Comparison of ENCODE assay signal across 14 mouse cellular contexts in the genomic region with DNA sequence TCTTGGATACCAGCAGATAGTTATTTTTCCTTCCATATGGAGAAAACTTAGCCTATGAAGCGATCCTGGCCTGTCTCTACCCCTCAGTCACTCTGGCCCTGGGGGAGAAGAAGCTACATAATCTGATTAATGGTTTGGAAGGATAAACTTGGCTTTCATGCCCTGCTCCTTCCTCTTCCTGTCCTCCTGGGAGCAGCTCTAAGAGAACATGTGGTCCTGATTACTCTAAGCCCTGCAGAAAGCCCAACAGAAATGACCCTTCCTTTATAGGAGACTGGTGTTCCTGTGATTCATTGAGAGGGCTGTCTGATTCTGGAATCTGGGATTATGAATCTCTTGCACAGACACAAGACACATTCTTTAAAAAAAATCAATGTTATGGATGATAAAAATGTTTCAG.
A peak's percentile ranks its signal among the peaks of the same experiment; 100 is the strongest.
DNase-seq lines count a peak whose midpoint lies in the region; ATAC-seq and TF ChIP-seq lines count a peak whose summit lies in the region.
"Had no signal": no experiment of that assay in that cellular context is flagged by ENCODE, and none has a peak within 500 bp of the region (broad histone marks: within the 10 kb centered on the region; RNA-seq: fewer than 3 reads in every experiment).

No protein-coding gene starts in this region.

- peak; percentile 11 to 30 for DNase-seq in heart, adult 9 months (ENCODE audit: low spot score in 2 of 2)
- DNase-seq in heart, postnatal 25 days (ENCODE audit: low spot score) = no peak
- peak; percentile 7 for DNase-seq in lung, postnatal 0 days (ENCODE audit: low spot score)
- DNase-seq in lung, adult 2 months = no peak
- DNase-seq in forelimb bud, embryonic 11.5 days (ENCODE audit: low read depth, low spot score) = peak; percentile 34
- peak; percentile 4 for DNase-seq in yolk sac, embryonic 10.5 days (ENCODE audit: low spot score)
- no peak for DNase-seq in right cerebral cortex, adult 18-20 months
- no peak for DNase-seq in adrenal gland, adult 2 months
- DNase-seq: cerebellum, adult 11-12 months; right cerebral cortex, postnatal 4 days; thymus, postnatal 14 days had no signal

- H3K4me2 ChIP-seq in lung, postnatal 0 days (replicated peaks; ENCODE audit: low read depth, low read length) = no peak overlapping the region
- H3K4me2 ChIP-seq: midbrain, embryonic 11.5 days had no signal

- no peak for ATAC-seq in lung, postnatal 0 days
- ATAC-seq: CD4-positive, CD25-positive, alpha-beta regulatory T cell, adult 4 months; hindbrain, embryonic 16.5 days had no signal

- 36% methylated on average over 1 of the region's 1 CpGs for WGBS in lung, postnatal 0 days
- WGBS in lung, adult 2 months = 49% methylated on average over 1 of the region's 1 CpGs

- TF ChIP-seq EP300 in lung, postnatal 0 days (IDR thresholded peaks at IDR 0.05) = no peak

- H3K27me3 ChIP-seq in lung, postnatal 0 days (replicated peaks; ENCODE audit: insufficient read depth, low read length) = no peaks in the 10 kb centered on the region

- TF ChIP-seq POLR2A in lung, adult 2 months (IDR thresholded peaks at IDR 0.05; ENCODE audit: borderline replicate concordance, extremely low read depth, low read depth, low read length) = no peak

- H3K27ac ChIP-seq in lung, postnatal 0 days (ENCODE audit: low read length) = no peak overlapping the region

- H3K9ac ChIP-seq in lung, postnatal 0 days (replicated peaks; ENCODE audit: low read depth) = no peak overlapping the region

- H3K4me3 ChIP-seq in lung, postnatal 0 days (ENCODE audit: low read depth, low read length) = no peak overlapping the region
- no peak overlapping the region for H3K4me3 ChIP-seq in lung, adult 2 months (replicated peaks; ENCODE audit: extremely low read depth, low read depth, low read length)

- intact Hi-C loops in heart, postnatal 25 days (cut with DNase I) = no loop called here

- H3K4me1 ChIP-seq in lung, postnatal 0 days (ENCODE audit: insufficient read depth, low read depth, low read length) = no peaks in the 10 kb centered on the region
- no peaks in the 10 kb centered on the region for H3K4me1 ChIP-seq in lung, adult 2 months (ENCODE audit: control insufficient read depth, insufficient read depth, low read length)

- TF ChIP-seq CTCF in lung, postnatal 0 days (IDR thresholded peaks at IDR 0.05) = no peak
- TF ChIP-seq CTCF in lung, adult 2 months (IDR thresholded peaks at IDR 0.05; ENCODE audit: insufficient read depth, low read length) = no peak

- H3K36me3 ChIP-seq in lung, postnatal 0 days (ENCODE audit: insufficient read depth, low read length) = no peaks in the 10 kb centered on the region

- no peaks in the 10 kb centered on the region for H3K9me3 ChIP-seq in lung, postnatal 0 days (ENCODE audit: low read length)

Comparison
In these comparisons a context has a peak if more than half of its experiments do, and no peak if none do; other contexts are left out.
1. DNase-seq: peak in heart, adult 9 months (2 of 2), lung, postnatal 0 days (single experiment), forelimb bud, embryonic 11.5 days (single experiment) and yolk sac, embryonic 10.5 days (single experiment); none in heart, postnatal 25 days (single experiment), lung, adult 2 months (single experiment), right cerebral cortex, adult 18-20 months (single experiment) and adrenal gland, adult 2 months (single experiment).